Mouse (Mus musculus) heart, adult 2 months (tissue): ENCODE results near the gene Trim66. TPM values are rescaled to one million over a fixed set of nuclear protein-coding genes. Genes with fewer than 3 reads are reported as not detected.

Experiments used
- DNase-seq, 2 experiments: peaks; one replicate each; pipeline ENCODE4 v3.0.0; 2021
- H3K27ac ChIP-seq: fragments of 200-600 bp; 2 replicates; pipeline ENCODE4 v1.8.1; 2022
- H3K27me3 ChIP-seq: fragments of 200-500 bp; 2 replicates; pipeline ENCODE4 v1.6.1; 2012; ENCODE audit warnings: mild to moderate bottlenecking, low read length, inconsistent platforms, mixed read lengths; ENCODE audit not compliant: control insufficient read depth, insufficient read depth
- H3K36me3 ChIP-seq: fragments of 200-500 bp; 2 replicates; pipeline ENCODE4 v1.6.1; 2012; ENCODE audit warnings: low read length, inconsistent platforms; ENCODE audit not compliant: control insufficient read depth, insufficient read depth
- H3K4me1 ChIP-seq: fragments of 200-500 bp; 2 replicates; pipeline ENCODE4 v1.6.1; 2011; ENCODE audit warnings: low read length; ENCODE audit not compliant: control insufficient read depth, insufficient read depth
- H3K4me3 ChIP-seq: fragments of 200-600 bp; 2 replicates; pipeline ENCODE4 v1.8.1; 2022
- H3K79me2 ChIP-seq: fragments of 200-500 bp; replicated peaks from 2 replicates; pipeline ENCODE4 v1.6.1; 2012; ENCODE audit warnings: mild to moderate bottlenecking, inconsistent platforms, low read length, moderate library complexity, mixed read lengths; ENCODE audit not compliant: control insufficient read depth, insufficient read depth
- H3K9ac ChIP-seq: fragments of 200-500 bp; 2 replicates; pipeline ENCODE4 v1.6.1; 2012; ENCODE audit warnings: low read depth, mild to moderate bottlenecking, control low read depth, inconsistent platforms, low read length, mixed read lengths
- CTCF ChIP-seq: fragments of 200-600 bp; IDR thresholded peaks from 2 replicates; pipeline ENCODE4 v1.8.1; 2022; ENCODE audit warnings: antibody characterized with exemption, mild to moderate bottlenecking, moderate library complexity
- EP300 ChIP-seq: fragments of 200-500 bp; IDR thresholded peaks from 2 replicates; pipeline ENCODE4 v1.6.1; 2011; ENCODE audit warnings: low read depth, low read length, control low read depth; ENCODE audit not compliant: insufficient read depth
- POLR2A ChIP-seq: fragments of 200-500 bp; IDR thresholded peaks from 2 replicates; pipeline ENCODE4 v1.6.1; 2011; ENCODE audit warnings: mild to moderate bottlenecking, low read depth, low read length, control low read depth; ENCODE audit not compliant: insufficient read depth
- WGBS: fragments of 180-500 bp; shearing (Covaris S2); methylation state at CpG from one replicate; pipeline ENCODE4 v1.1.7; 2018; 5-methylcytosine and 5-hydroxymethylcytosine counted together
- intact Hi-C: fragments of 180-260 bp; cut with DNase I; formaldehyde crosslinking; loops from one replicate; pipeline ENCODE4 v1.15.1; 2025
- polyA plus RNA-seq: library from polyadenylated mRNA; depleted of rRNA; stranded (reverse); fragments of >200 nt; gene quantifications from 2 replicates; pipeline ENCODE4 v1.2.3, GENCODE M21; 2012
- total RNA-seq, 2 experiments: library from RNA; stranded (reverse); gene quantifications; 2 replicates each; pipeline ENCODE4 v1.2.3; 2021

Trim66 gene
- total and polyA plus RNA-seq, 3 experiments = 0.14 to 0.21 TPM; not detected in 1

- H3K27me3 ChIP-seq = no peaks in the 10 kb centered on the region
- H3K9ac ChIP-seq = no peak overlapping the region
- no peaks in the 10 kb centered on the region for H3K79me2 ChIP-seq
- H3K36me3 ChIP-seq = no peaks in the 10 kb centered on the region
- no peak overlapping the region for H3K4me3 ChIP-seq
- no peak for DNase-seq
- no peak overlapping the region for H3K27ac ChIP-seq
- no peaks in the 10 kb centered on the region for H3K4me1 ChIP-seq
- intact Hi-C loops = loop anchor here (5.0 kb wide), 1 partner anchor 60 kb away; no protein-coding TSS in a partner anchor
- no peak for TF ChIP-seq CTCF
- no peak for TF ChIP-seq EP300
- TF ChIP-seq POLR2A = no peak
- 80% methylated on average over 3 of the region's 3 CpGs for WGBS
These were observed 3.9 kb upstream of the Trim66 start for GRCm38 (mm10) chr7:109511838-109512237.

GRCm38 (mm10) chr7:109510799-109511198 is 2.9 kb upstream of the Trim66 start:
- Histone ChIP-seq H3K4me1 (no peaks in the 10 kb centered on the region), H3K27ac (no peak overlapping the region), H3K79me2 (no peaks in the 10 kb centered on the region), H3K36me3 (no peaks in the 10 kb centered on the region), H3K4me3 (no peak overlapping the region), H3K9ac (no peak overlapping the region), H3K27me3 (no peaks in the 10 kb centered on the region)
- no peak for DNase-seq
- 68% methylated on average over 2 of the region's 2 CpGs for WGBS
- no peak for TF ChIP-seq CTCF
- intact Hi-C loops = loop anchor here (5.0 kb wide), 1 partner anchor 58 kb away; no protein-coding TSS in a partner anchor

GRCm38 (mm10) chr7:109507572-109507971 is 362 bp downstream of the Trim66 start:
- intact Hi-C loops = no loop called here
- H3K27ac ChIP-seq = no peak overlapping the region
- H3K27me3 ChIP-seq = no peaks in the 10 kb centered on the region
- no peak overlapping the region for H3K4me3 ChIP-seq
- TF ChIP-seq POLR2A (no peak), EP300 (no peak), CTCF (no peak)
- WGBS = 58% methylated on average over 9 of the region's 9 CpGs
- H3K36me3 ChIP-seq = no peaks in the 10 kb centered on the region
- H3K9ac ChIP-seq = no peak overlapping the region
- no peaks in the 10 kb centered on the region for H3K4me1 ChIP-seq
- DNase-seq = no peak
- no peaks in the 10 kb centered on the region for H3K79me2 ChIP-seq

GRCm38 (mm10) chr7:109507119-109507518 is 815 bp downstream of the Trim66 start:
- intact Hi-C loops = no loop called here
- DNase-seq = no peak
- TF ChIP-seq CTCF = no peak
- TF ChIP-seq EP300 = no peak
- no peak for TF ChIP-seq POLR2A

GRCm38 (mm10) chr7:109497507-109497906 is 10.4 kb downstream of the Trim66 start:
- H3K4me1 ChIP-seq = peaks cover 4% of the 10 kb centered on the region
- H3K79me2 ChIP-seq = no peaks in the 10 kb centered on the region
- no peak for DNase-seq
- intact Hi-C loops = no loop called here
- TF ChIP-seq CTCF (no peak), EP300 (no peak), POLR2A (no peak)
- no peak overlapping the region for H3K27ac ChIP-seq
- no peak overlapping the region for H3K9ac ChIP-seq
- H3K4me3 ChIP-seq = no peak overlapping the region
- no peaks in the 10 kb centered on the region for H3K36me3 ChIP-seq
- H3K27me3 ChIP-seq = no peaks in the 10 kb centered on the region
- 65% methylated on average over 4 of the region's 4 CpGs for WGBS

More at GRCm38 (mm10) chr7:109507119-109507518, 815 bp downstream of the Trim66 start:
- no peaks in the 10 kb centered on the region for H3K4me1 ChIP-seq
- H3K27ac ChIP-seq = no peak overlapping the region
- no peaks in the 10 kb centered on the region for H3K79me2 ChIP-seq
- no peak overlapping the region for H3K4me3 ChIP-seq
- H3K36me3 ChIP-seq = no peaks in the 10 kb centered on the region
- H3K9ac ChIP-seq = no peak overlapping the region
- H3K27me3 ChIP-seq = no peaks in the 10 kb centered on the region
- 26% methylated on average over 8 of the region's 8 CpGs for WGBS

GRCm38 (mm10) chr7:109493319-109494316 is 14.3 kb downstream of the Trim66 start:
- H3K79me2 ChIP-seq = no peaks in the 10 kb centered on the region
- H3K4me3 ChIP-seq = no peak overlapping the region
- DNase-seq = peak in 1 of 2 experiments; percentile 31

More at GRCm38 (mm10) chr7:109493319-109494316, 14.3 kb downstream of the Trim66 start:
- Histone ChIP-seq H3K9ac (no peak overlapping the region; the same call in 1 of the 2 replicates), H3K27ac (no peak overlapping the region), H3K4me1 (peaks cover 4% of the 10 kb centered on the region), H3K27me3 (no peaks in the 10 kb centered on the region), H3K36me3 (no peaks in the 10 kb centered on the region)
- TF ChIP-seq POLR2A (no peak), CTCF (no peak)
- WGBS = 19% methylated on average over 21 of the region's 21 CpGs
- intact Hi-C loops = no loop called here
